Mouse (Mus musculus) midbrain, embryonic 10.5 days (tissue): ENCODE data around the gene Pld2. TPM values are rescaled to one million over a fixed set of nuclear protein-coding genes. Genes with fewer than 3 reads are reported as not detected.

ENCODE experiments used
- DNase-seq: peaks from one replicate; pipeline ENCODE4 v3.0.0-alpha.2; 2017; ENCODE audit warnings: low spot score
- H3K27ac ChIP-seq: fragments of 300-500 bp; sonication (generic); replicated peaks from 2 replicates; pipeline ENCODE4 v1.5.1; 2016; ENCODE audit warnings: mild to moderate bottlenecking
- H3K27me3 ChIP-seq: fragments of 300-500 bp; sonication (generic); 2 replicates; pipeline ENCODE4 v1.6.1; 2016; ENCODE audit warnings: low read depth, mild to moderate bottlenecking; ENCODE audit not compliant: poor library complexity, severe bottlenecking
- H3K36me3 ChIP-seq: fragments of 300-500 bp; sonication (generic); 2 replicates; pipeline ENCODE4 v1.6.1; 2016; ENCODE audit warnings: mild to moderate bottlenecking, moderate library complexity
- H3K4me1 ChIP-seq: fragments of 300-500 bp; sonication (generic); 2 replicates; pipeline ENCODE4 v1.6.1; 2016
- H3K4me3 ChIP-seq: fragments of 300-500 bp; sonication (generic); 2 replicates; pipeline ENCODE4 v1.5.1; 2016; ENCODE audit warnings: mild to moderate bottlenecking, moderate library complexity
- H3K9me3 ChIP-seq: fragments of 300-500 bp; sonication (generic); replicated peaks from 2 replicates; pipeline ENCODE4 v1.6.1; 2016; ENCODE audit warnings: mild to moderate bottlenecking
- WGBS: fragments of 180-500 bp; shearing (Covaris S2); methylation state at CpG from one replicate; pipeline ENCODE4 v1.1.7; 2016; 5-methylcytosine and 5-hydroxymethylcytosine counted together
- polyA plus RNA-seq: library from polyadenylated mRNA; unstranded; fragments of >200 nt; fragmentation: Nextera tagmentation; extraction: Ambion mirVana; gene quantifications from 2 replicates; pipeline ENCODE4 v1.2.1, GENCODE M21; 2016

Pld2 gene
- polyA plus RNA-seq, 1 experiment from 2014 or later = 3.5 TPM

DNA sequence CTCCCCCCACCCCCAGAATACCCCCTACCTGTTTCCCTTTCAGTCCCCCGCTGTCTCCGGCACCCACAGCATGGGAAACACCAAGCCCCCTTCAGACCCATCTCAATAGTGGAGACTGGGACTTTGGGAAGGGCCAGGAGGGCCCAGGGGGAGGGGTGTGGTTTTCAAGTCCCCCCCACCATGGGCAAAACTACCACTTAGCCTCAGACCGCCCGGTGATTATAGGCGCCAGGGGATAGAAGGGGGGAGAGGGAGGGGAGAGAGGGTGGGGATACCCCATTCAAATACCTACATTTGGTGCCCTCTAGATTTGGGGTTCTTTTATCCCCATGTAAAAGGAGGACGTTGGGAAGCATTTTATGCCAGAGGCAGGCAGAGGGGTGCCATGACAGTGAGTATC is 7.0 kb upstream of the Pld2 start, which contains the start of gene Gm40193:
Gene Gm40193, minus strand, starts transcription at position 101 of the 400 bp plus-strand sequence.
- H3K36me3 ChIP-seq = peaks cover 17% of the 10 kb centered on the region
- no peaks in the 10 kb centered on the region for H3K27me3 ChIP-seq
- H3K9me3 ChIP-seq = no peaks in the 10 kb centered on the region
- DNase-seq = no peak
- no peaks in the 10 kb centered on the region for H3K4me1 ChIP-seq
- no peak within 1 kb of the TSS for H3K4me3 ChIP-seq
- H3K27ac ChIP-seq = no peak within 1 kb of the TSS
- WGBS = 79% methylated on average over 6 of the region's 6 CpGs

DNA sequence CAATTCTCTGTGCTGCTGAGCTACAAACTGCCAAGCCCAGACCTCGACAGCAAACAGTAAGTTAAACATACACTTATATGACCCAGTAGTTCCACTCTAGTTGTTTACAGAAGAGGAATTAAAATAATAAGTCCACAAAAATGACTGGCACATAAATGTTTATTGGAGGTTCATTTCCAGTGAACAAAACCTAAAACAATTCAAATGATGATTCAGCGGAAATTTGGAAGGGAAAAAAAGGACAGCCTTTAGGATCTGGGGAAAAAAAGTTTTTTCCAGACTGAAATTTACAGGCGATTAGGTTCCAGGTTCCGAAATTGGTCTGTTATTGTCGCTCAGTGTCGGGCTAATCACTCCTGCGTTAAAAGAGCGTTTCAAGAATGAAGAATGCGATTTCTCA is 441 bp upstream of the Pld2 start:
- Histone ChIP-seq H3K36me3 (no peaks in the 10 kb centered on the region), H3K27ac (peak overlapping the region; percentile 81; the same call in 1 of the 2 replicates), H3K4me1 (peaks cover 15% of the 10 kb centered on the region), H3K4me3 (peak overlapping the region; percentile 73), H3K27me3 (peaks cover 35% of the 10 kb centered on the region), H3K9me3 (no peaks in the 10 kb centered on the region)
- WGBS = 24% methylated on average over 9 of the region's 9 CpGs
- no peak for DNase-seq

DNA sequence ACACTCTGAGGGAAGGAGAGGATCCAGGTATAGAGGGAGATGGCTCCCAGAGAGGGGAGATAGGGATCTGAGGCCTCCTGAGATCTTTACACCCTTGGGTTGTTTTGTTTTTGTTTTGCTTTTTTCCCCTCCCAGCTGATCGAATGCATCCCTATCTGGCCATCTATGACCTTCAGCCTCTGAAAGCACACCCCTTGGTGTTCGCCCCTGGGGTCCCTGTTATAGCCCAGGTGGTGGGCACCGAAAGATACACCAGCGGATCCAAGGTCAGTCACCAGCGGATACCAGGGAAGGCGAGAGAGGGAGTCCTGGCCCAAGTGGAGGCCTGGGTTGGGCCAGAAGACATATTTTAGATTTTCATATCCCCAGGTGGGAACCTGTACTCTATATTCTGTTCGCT is 1.1 kb downstream of the Pld2 start:
- Histone ChIP-seq H3K27me3 (peaks cover 35% of the 10 kb centered on the region), H3K4me3 (peak overlapping the region; percentile 73), H3K9me3 (no peaks in the 10 kb centered on the region)

DNA sequence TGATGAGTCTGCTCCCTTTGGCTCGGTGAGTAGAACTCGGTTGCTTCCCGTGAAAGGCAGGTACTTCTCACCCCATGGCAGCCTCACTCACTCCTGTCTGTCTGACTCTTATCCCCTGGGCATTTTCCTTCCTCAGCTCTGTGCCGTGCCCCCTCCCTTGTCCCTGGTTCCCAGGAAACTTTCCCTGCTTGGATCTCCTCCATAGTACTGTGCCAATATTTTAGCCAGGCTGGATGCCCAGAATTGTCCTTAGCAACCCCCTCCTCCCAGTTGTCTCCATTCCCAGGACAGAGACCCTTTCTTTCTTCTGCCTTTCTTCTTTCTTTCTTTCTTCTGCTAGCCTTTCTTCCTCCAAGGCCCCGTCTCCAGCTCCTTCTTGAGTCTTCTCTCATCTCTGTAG is 1.6 kb downstream of the Pld2 start:
- DNase-seq = no peak
- Histone ChIP-seq H3K4me3 (no peak overlapping the region), H3K4me1 (peaks cover 15% of the 10 kb centered on the region), H3K27me3 (peaks cover 35% of the 10 kb centered on the region), H3K9me3 (no peaks in the 10 kb centered on the region), H3K27ac (no peak overlapping the region), H3K36me3 (no peaks in the 10 kb centered on the region)
- WGBS = 75% methylated on average over 5 of the region's 5 CpGs

More for the DNA sequence above, 1.1 kb downstream of the Pld2 start:
- Histone ChIP-seq H3K4me1 (peaks cover 15% of the 10 kb centered on the region), H3K36me3 (no peaks in the 10 kb centered on the region), H3K27ac (no peak overlapping the region)
- no peak for DNase-seq
- WGBS = 89% methylated on average over 7 of the region's 7 CpGs

DNA sequence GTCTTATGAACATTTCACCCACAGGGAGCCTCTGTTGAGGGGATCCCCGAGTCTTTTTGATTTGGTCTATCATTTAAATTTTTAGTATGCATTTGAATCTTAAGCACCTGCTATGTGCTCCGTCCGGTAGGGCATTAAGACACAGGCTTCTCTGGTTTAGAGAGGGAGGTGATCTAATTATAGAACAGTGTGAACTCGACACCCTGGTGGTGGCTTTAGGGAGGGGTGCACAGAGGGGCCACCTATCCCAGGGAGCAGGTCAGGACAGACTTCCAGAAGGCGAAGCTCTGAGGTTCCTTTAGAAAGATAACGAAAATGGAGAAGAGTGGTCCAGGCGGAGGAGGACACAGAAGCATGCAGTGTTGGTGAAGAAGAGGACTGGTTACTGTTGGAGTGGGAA is 4.6 kb downstream of the Pld2 start:
- no peak overlapping the region for H3K27ac ChIP-seq
- no peak overlapping the region for H3K4me3 ChIP-seq
- H3K4me1 ChIP-seq = peaks cover 13% of the 10 kb centered on the region
- WGBS = 75% methylated on average over 7 of the region's 7 CpGs
- peaks cover 24% of the 10 kb centered on the region for H3K27me3 ChIP-seq
- H3K9me3 ChIP-seq = no peaks in the 10 kb centered on the region
- H3K36me3 ChIP-seq = no peaks in the 10 kb centered on the region
- DNase-seq = no peak

DNA sequence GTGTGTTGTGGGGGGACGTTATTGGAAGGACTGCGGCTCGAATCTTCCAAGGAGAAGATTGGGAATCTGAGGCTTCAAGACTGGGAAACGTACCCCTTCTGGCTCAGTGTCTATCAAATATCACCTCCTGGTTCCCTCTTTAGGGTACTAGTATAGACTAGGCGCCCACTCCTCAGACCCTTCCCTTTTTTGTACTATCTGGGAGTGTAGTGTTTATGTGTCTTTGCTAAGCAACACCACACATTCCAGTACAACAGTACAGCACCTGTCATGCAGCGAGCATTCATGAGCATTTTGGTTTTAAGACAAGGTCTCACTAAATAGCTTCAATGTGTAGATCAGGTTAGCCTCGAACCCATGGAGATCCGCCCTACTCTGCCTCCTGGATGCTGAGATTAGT is 11.7 kb downstream of the Pld2 start:
- H3K4me3 ChIP-seq = no peak overlapping the region
- WGBS = 91% methylated on average over 8 of the region's 8 CpGs
- H3K9me3 ChIP-seq = no peaks in the 10 kb centered on the region
- H3K4me1 ChIP-seq = 0 out of 2 replicates have a peak, but pooled peaks cover 9% of the 10 kb centered on the region
- DNase-seq = no peak
- H3K36me3 ChIP-seq = no peaks in the 10 kb centered on the region
- H3K27me3 ChIP-seq = peaks cover 6% of the 10 kb centered on the region; the same call in 1 of the 2 replicates
- H3K27ac ChIP-seq = no peak overlapping the region

DNA sequence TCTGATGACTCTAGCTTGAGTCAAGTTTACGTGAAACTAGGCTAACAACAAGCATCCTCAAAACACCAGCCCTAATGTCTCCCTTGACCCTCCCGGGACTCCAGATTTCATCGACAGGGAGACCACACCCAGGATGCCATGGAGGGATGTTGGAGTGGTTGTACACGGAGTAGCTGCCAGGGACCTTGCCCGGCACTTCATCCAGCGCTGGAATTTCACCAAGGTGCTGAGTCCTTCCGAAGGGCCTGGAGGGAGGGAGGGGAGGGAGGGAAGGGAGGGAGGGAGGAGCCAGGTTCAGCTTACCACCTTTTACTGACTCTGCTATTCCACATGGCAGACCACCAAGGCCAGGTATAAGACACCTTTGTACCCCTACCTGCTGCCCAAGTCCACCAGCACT is 14.1 kb downstream of the Pld2 start:
- DNase-seq = no peak
- 35% methylated on average over 7 of the region's 7 CpGs for WGBS
- H3K27ac ChIP-seq = no peak overlapping the region
- H3K36me3 ChIP-seq = no peaks in the 10 kb centered on the region
- H3K27me3 ChIP-seq = peaks cover 6% of the 10 kb centered on the region; the same call in 1 of the 2 replicates
- H3K9me3 ChIP-seq = no peaks in the 10 kb centered on the region
- H3K4me3 ChIP-seq = no peak overlapping the region
- 0 out of 2 replicates have a peak, but pooled peaks cover 9% of the 10 kb centered on the region for H3K4me1 ChIP-seq

DNA sequence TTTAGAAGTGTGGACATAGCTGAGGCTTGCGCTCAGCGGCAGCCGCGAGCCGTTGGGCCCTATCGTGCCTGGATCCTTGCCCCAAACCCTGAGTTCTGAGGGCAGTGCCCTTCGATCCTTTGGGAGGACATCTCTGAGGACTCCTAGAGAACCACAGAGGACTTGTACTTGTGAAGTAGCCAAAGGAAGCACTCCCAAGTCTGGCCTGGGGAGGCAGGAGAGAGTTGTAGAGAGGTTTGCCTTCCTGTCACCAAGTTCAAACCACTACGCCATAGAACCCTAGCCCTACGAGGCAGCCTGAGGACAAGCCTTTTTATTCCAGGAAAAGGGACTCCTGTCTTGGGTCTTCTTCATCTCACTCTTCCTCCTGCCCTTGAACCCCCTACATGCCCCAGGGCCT is 17.7 kb downstream of the Pld2 start:
- WGBS = 88% methylated on average over 9 of the region's 9 CpGs
- no peaks in the 10 kb centered on the region for H3K9me3 ChIP-seq
- no peak for DNase-seq
- H3K27me3 ChIP-seq = peaks cover 6% of the 10 kb centered on the region; the same call in 1 of the 2 replicates
- no peak overlapping the region for H3K27ac ChIP-seq
- H3K4me1 ChIP-seq = peaks cover 19% of the 10 kb centered on the region
- no peaks in the 10 kb centered on the region for H3K36me3 ChIP-seq
- H3K4me3 ChIP-seq = no peak overlapping the region

DNA sequence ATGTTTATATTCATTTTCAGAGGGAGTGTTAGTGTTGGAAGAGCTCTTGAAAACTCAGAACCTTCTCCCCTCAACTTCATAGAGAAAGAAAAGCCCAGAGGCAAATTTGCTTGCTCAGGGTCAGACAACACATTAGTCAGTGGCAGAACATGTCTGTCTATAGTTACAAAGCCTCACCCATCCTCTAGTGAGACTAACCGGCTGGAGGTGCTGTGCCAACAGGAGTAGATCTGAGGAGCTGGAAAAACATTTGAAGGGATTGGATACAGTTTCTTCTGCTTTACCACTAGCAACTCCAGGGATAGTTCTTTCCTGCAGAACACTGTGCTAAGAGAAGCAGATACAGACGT is 22.0 kb downstream of the Pld2 start:
- Histone ChIP-seq H3K27ac (peak overlapping the region; percentile 90), H3K9me3 (no peaks in the 10 kb centered on the region), H3K36me3 (no peaks in the 10 kb centered on the region), H3K27me3 (no peaks in the 10 kb centered on the region), H3K4me1 (peaks cover 44% of the 10 kb centered on the region), H3K4me3 (peak overlapping the region; percentile 70)
- DNase-seq = no peak
- 4% methylated on average over 2 of the region's 2 CpGs for WGBS

DNA sequence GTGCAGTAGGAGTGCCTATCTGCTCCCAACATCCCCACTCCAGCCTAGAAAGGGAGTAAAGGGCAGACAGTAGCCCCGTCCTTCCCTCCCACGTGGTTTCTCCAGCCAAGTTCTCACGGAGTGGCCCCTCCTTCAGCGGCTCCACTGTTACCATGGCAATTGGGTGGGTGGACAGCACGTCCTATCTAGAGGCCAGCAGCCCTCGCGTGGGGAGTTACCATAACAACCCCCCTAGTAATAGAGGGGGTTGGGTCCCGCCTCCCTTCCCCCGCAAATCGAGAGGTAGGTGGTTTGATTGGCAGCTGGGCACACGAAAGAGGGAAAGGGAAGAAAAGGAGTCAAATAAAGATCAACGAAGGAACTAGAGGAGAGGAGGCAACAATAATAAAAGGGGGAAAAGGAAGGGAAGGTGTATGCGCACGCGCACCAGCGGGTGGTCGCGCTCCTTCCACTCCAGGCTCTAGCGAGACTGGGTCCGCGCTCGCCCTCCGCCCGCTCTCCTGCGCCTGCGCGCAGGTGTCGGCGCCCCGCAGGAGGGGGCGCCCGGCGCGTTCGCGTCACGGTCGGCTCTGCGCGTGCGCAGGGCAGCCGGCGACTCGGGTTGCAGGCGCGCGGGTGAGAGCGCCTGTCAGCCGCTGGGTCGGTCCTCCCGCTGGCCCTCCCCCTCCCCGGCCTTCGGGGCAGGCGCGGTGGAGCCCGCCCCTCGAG is 22.6 kb downstream of the Pld2 start, which contains the start of gene Mink1:
Gene Mink1, plus strand, starts transcription at position 595 of the 708 bp plus-strand sequence.
- DNase-seq = peak; percentile 91
- under 1% methylated on average over 57 of the region's 57 CpGs for WGBS
- peaks cover 44% of the 10 kb centered on the region for H3K4me1 ChIP-seq
- no peaks in the 10 kb centered on the region for H3K36me3 ChIP-seq
- no peaks in the 10 kb centered on the region for H3K27me3 ChIP-seq
- no peaks in the 10 kb centered on the region for H3K9me3 ChIP-seq
- H3K27ac ChIP-seq = peak within 1 kb of the TSS; percentile 90
- peak within 1 kb of the TSS; percentile 70 for H3K4me3 ChIP-seq

DNA sequence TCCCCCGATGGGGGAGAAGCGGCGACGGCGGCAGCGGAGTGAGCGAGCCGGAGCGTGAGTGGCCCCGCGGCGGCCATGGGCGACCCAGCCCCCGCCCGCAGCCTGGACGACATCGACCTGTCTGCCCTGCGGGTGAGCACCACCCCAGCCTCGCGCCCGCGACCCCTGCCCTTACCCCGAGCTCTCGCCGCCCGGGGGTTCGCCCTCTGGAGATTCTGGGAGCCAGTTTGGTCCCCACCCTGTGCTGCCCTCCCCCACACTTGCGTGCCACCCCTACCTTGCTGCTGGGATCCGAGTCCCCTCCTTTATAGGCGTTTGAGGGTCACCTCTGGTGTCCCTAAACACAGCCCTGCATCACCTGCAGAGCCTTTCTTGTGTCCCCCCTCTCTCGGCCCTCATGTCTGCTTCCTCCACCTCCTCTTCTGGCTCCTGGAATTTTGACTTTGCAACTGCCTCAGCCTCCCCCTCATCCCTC is 23.2 kb downstream of the Pld2 start:
- no peak for DNase-seq
- Histone ChIP-seq H3K4me3 (peak overlapping the region; percentile 70), H3K36me3 (peaks cover 4% of the 10 kb centered on the region), H3K27me3 (no peaks in the 10 kb centered on the region), H3K9me3 (no peaks in the 10 kb centered on the region), H3K4me1 (peaks cover 44% of the 10 kb centered on the region), H3K27ac (peak overlapping the region; percentile 90)
- under 1% methylated on average over 31 of the region's 31 CpGs for WGBS

DNA sequence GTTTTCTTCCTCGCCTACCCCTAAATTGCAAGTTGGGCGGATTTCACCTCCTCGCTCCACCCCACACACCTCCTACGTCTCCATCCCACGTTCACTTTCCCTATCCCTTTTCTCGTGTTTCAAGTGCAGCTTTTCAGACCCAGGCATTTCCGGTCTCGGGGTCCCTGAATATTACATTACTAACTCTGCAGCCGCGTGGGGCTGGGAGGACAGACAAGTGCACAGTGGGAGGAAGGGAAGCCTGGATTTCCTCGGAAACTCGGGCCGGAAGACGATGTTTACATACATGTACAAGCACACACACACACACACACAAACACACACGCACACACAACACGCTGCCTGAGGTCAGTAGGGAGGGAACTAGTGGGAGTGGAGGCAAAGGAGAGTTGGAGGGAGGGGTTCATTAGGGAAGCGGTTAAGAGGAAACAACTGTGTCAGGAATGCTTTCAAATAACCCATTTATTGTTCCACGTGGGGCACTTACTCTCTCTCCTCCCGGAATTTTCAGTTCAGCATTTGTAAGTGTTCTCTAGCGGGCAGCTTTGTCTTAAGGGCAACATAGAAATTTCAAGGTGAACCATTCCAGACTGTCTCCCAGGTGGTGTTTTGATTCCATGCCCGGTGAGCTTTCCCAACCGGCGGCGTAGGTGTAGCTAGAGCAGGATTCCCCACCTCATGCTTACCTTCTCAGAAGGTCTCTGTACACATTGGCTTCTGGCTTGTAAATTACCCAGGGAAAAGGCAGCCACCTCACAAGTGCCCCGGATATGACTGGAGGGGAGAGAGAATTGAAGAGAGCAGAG is 23.8 kb downstream of the Pld2 start:
- no peaks in the 10 kb centered on the region for H3K27me3 ChIP-seq
- H3K9me3 ChIP-seq = no peaks in the 10 kb centered on the region
- WGBS = 4% methylated on average over 25 of the region's 25 CpGs
- H3K4me1 ChIP-seq = peaks cover 44% of the 10 kb centered on the region
- DNase-seq = peak; percentile 42
- peaks cover 8% of the 10 kb centered on the region for H3K36me3 ChIP-seq
- peak overlapping the region; percentile 70 for H3K4me3 ChIP-seq
- H3K27ac ChIP-seq = peak overlapping the region; percentile 90
